Mouse (Mus musculus): ENCODE results near the gene Miga2. TPM values are rescaled to one million over a fixed set of nuclear protein-coding genes. Genes with fewer than 3 reads are reported as not detected.

The Miga2 gene
- polyA plus RNA-seq (2015; fragmentation: Nextera tagmentation; extraction: Ambion mirVana): 14.9 and 16.2 TPM in 2 replicates

GRCm38 (mm10) chr2:30363773-30364650 is at the start of gene Miga2:
TSS of gene Miga2 (plus strand) at chr2:30364233.

GRCm38 (mm10) chr2:30358533-30359531 is 5.2 kb upstream of the Miga2 start, which contains the start of gene Sh3glb2:
TSS of gene Sh3glb2 (minus strand) at chr2:30359337.

GRCm38 (mm10) chr2:30392114-30392576 is 28.1 kb downstream of the Miga2 start, which contains the start of gene Dolpp1:
TSS of gene Dolpp1 (plus strand) at chr2:30392254.

GRCm38 (mm10) chr2:30415157-30415935 is 51.3 kb downstream of the Miga2 start, which contains the start of gene Crat:
TSS of gene Crat (minus strand) at chr2:30415813.

GRCm38 (mm10) chr2:30415936-30416648 is 52.1 kb downstream of the Miga2 start, which contains the start of gene Ptpa:
TSS of gene Ptpa (plus strand) at chr2:30416039.

Small RNA genes within 50 kb of the gene (microRNA-seq; reads per million reads assigned to microRNA genes)
- 0 reads per million in 2 experiments for gene Gm47292

Other genes with a start within 250 kb of the Miga2 start
- gene Zer1, start 239.6 kb upstream of the Miga2 start, polyA plus RNA-seq (2015; fragmentation: Nextera tagmentation; extraction: Ambion mirVana): 3.4 and 4.3 TPM in 2 replicates
- 2.5 and 4.2 TPM in 2 replicates for gene Tbc1d13, start 230.5 kb upstream of the Miga2 start, polyA plus RNA-seq (2015; fragmentation: Nextera tagmentation; extraction: Ambion mirVana)
- 52.5 and 63.3 TPM in 2 replicates for gene Endog, start 192.7 kb upstream of the Miga2 start, polyA plus RNA-seq (2015; fragmentation: Nextera tagmentation; extraction: Ambion mirVana)
- 14.9 and 20.0 TPM in 2 replicates for gene Spout1, start 185.8 kb upstream of the Miga2 start, polyA plus RNA-seq (2015; fragmentation: Nextera tagmentation; extraction: Ambion mirVana)
- gene Kyat1, start 158.4 kb upstream of the Miga2 start, polyA plus RNA-seq (2015; fragmentation: Nextera tagmentation; extraction: Ambion mirVana): 9.6 TPM in 2 replicates
- 17.7 and 19.1 TPM in 2 replicates for gene Lrrc8a, start 126.5 kb upstream of the Miga2 start, polyA plus RNA-seq (2015; fragmentation: Nextera tagmentation; extraction: Ambion mirVana)
- 0.10 and 0.16 TPM in 2 replicates for gene Gm28035, start 123.7 kb upstream of the Miga2 start, polyA plus RNA-seq (2015; fragmentation: Nextera tagmentation; extraction: Ambion mirVana)
- gene Phyhd1, start 98.0 kb upstream of the Miga2 start, polyA plus RNA-seq (2015; fragmentation: Nextera tagmentation; extraction: Ambion mirVana): 22.3 and 22.4 TPM in 2 replicates
- gene Gm28038, start 83.2 kb upstream of the Miga2 start, polyA plus RNA-seq (2015; fragmentation: Nextera tagmentation; extraction: Ambion mirVana): not detected in 2 replicates
- 27.4 and 34.2 TPM in 2 replicates for gene Dolk, start 77.9 kb upstream of the Miga2 start, polyA plus RNA-seq (2015; fragmentation: Nextera tagmentation; extraction: Ambion mirVana)
- 8.8 and 9.5 TPM in 2 replicates for gene Nup188, start 77.8 kb upstream of the Miga2 start, polyA plus RNA-seq (2015; fragmentation: Nextera tagmentation; extraction: Ambion mirVana)
- 52.3 and 73.6 TPM in 2 replicates for gene Sh3glb2, start 4.9 kb upstream of the Miga2 start, polyA plus RNA-seq (2015; fragmentation: Nextera tagmentation; extraction: Ambion mirVana)
- 16.2 and 19.4 TPM in 2 replicates for gene Dolpp1, start 28.0 kb downstream of the Miga2 start, polyA plus RNA-seq (2015; fragmentation: Nextera tagmentation; extraction: Ambion mirVana)
- gene Crat, start 51.6 kb downstream of the Miga2 start, polyA plus RNA-seq (2015; fragmentation: Nextera tagmentation; extraction: Ambion mirVana): 227 and 232 TPM in 2 replicates
- gene Ptpa, start 51.8 kb downstream of the Miga2 start, polyA plus RNA-seq (2015; fragmentation: Nextera tagmentation; extraction: Ambion mirVana): 84.5 and 101 TPM in 2 replicates
- 2.1 and 2.8 TPM in 2 replicates for gene Ier5l, start 110.0 kb downstream of the Miga2 start, polyA plus RNA-seq (2015; fragmentation: Nextera tagmentation; extraction: Ambion mirVana)
- 1.3 and 2.2 TPM in 2 replicates for gene Cstad, start 230.8 kb downstream of the Miga2 start, polyA plus RNA-seq (2015; fragmentation: Nextera tagmentation; extraction: Ambion mirVana)

Measured in skeletal muscle tissue, postnatal 0 days (tissue).